In the genomic region with DNA sequence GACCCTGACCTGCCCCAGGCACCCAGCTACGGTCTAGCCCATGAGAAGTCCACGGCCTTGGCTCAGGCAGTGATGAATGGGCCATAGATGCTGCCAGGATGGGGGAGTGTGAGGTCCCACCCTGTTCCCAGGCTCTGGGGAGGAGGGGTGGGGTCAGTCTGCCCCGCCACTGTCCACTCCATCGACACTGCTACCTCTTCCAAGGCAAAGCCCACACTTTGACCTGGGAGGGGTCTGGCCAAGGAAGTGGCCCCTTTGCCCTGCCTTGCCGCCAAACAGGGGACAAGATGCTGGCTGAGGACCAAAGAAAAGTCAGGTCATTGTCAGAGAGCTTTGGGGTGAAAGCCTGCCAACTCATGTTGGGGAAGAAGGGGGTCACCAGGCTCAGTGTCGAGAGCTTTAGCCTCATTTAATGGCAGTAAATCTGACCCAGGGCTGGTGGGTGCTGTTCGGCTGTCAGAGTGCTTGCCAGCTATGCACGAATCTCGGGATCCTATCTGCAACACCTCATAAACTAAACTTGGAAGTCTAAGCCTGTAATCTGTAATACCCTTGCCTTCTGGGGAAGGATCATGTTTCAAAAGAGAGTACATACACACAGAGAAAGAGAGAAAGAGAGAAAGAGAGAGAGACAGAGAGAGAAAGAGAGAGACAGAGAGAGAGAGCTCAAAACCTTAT, we compare ENCODE assay signal across 11 mouse cellular contexts. TPM values are rescaled to one million over a fixed set of nuclear protein-coding genes. Genes with fewer than 3 reads are reported as not detected.
DNase-seq lines count a peak whose midpoint lies in the region; ATAC-seq lines count a peak whose summit lies in the region.
"Had no signal": no experiment of that assay in that cellular context is flagged by ENCODE, and none has a peak within 500 bp of the region (broad histone marks: within the 10 kb centered on the region; RNA-seq: fewer than 3 reads in every experiment).

No protein-coding gene starts in this region.

- H3K4me1 ChIP-seq in limb, embryonic 12.5 days (replicated peaks): peaks cover 61% of the 10 kb centered on the region
- H3K4me1 ChIP-seq in stomach, embryonic 14.5 days (ENCODE audit: control insufficient read depth, insufficient read depth, low read length): peaks cover 18% of the 10 kb centered on the region

- 0 out of 2 replicates have a peak, but pooled peaks cover 2% of the 10 kb centered on the region for H3K27me3 ChIP-seq in limb, embryonic 12.5 days
- no peaks in the 10 kb centered on the region for H3K27me3 ChIP-seq in stomach, embryonic 14.5 days (ENCODE audit: control insufficient read depth, insufficient read depth, low read length)
- H3K27me3 ChIP-seq: embryonic facial prominence, embryonic 12.5 days; Patski had no signal

- H3K9ac ChIP-seq in limb, embryonic 12.5 days (replicated peaks): no peak overlapping the region
- H3K9ac ChIP-seq in stomach, embryonic 14.5 days (replicated peaks; ENCODE audit: low read depth, low read length): no peak overlapping the region
- H3K9ac ChIP-seq: embryonic facial prominence, embryonic 12.5 days had no signal

- no peaks in the 10 kb centered on the region for H3K36me3 ChIP-seq in limb, embryonic 12.5 days
- no peaks in the 10 kb centered on the region for H3K36me3 ChIP-seq in stomach, embryonic 14.5 days (ENCODE audit: control insufficient read depth, insufficient read depth, low read length)
- H3K36me3 ChIP-seq: embryonic facial prominence, embryonic 12.5 days had no signal

- no peaks in the 10 kb centered on the region for H3K9me3 ChIP-seq in limb, embryonic 12.5 days
- no peaks in the 10 kb centered on the region for H3K9me3 ChIP-seq in stomach, embryonic 14.5 days (ENCODE audit: control insufficient read depth, low read depth, low read length)
- H3K9me3 ChIP-seq: embryonic facial prominence, embryonic 12.5 days had no signal

- peak overlapping the region; percentile 66; the same call in 1 of the 2 replicates for H3K27ac ChIP-seq in limb, embryonic 12.5 days
- H3K27ac ChIP-seq in stomach, embryonic 14.5 days (ENCODE audit: low read length): peak overlapping the region; percentile 21; the same call in 1 of the 2 replicates
- H3K27ac ChIP-seq: embryonic facial prominence, embryonic 12.5 days had no signal

- ATAC-seq in limb, embryonic 12.5 days (ENCODE audit: insufficient number of reproducible peaks, insufficient read depth, low FRiP score, low TSS enrichment, low read depth): no peak
- no peak for ATAC-seq in stomach, embryonic 14.5 days (ENCODE audit: insufficient number of reproducible peaks, insufficient read depth, low FRiP score, low read depth)
- ATAC-seq: midbrain, embryonic 16.5 days; Patski had no signal

- peak; percentile 40 for DNase-seq in adrenal gland, postnatal 10 days
- DNase-seq in adrenal gland, adult 18-20 months (ENCODE audit: low spot score in 2 of 2): no peak
- peak; percentile 36 for DNase-seq in kidney, adult 11 months
- no peak for DNase-seq in kidney, adult 9 months
- no peak for DNase-seq in layer of hippocampus, adult 18-20 months (ENCODE audit: low spot score in 2 of 2)
- no peak for DNase-seq in thymus, postnatal 36 days

- no peak overlapping the region for H3K4me3 ChIP-seq in limb, embryonic 12.5 days (replicated peaks)
- H3K4me3 ChIP-seq in stomach, embryonic 14.5 days (ENCODE audit: low read depth, low read length): no peak overlapping the region
- H3K4me3 ChIP-seq: embryonic facial prominence, embryonic 12.5 days had no signal

- peak overlapping the region; percentile 26 for H3K4me2 ChIP-seq in limb, embryonic 12.5 days
- H3K4me2 ChIP-seq in stomach, embryonic 14.5 days (replicated peaks; ENCODE audit: low read depth, low read length): no peak overlapping the region
- H3K4me2 ChIP-seq: embryonic facial prominence, embryonic 12.5 days had no signal

- 7% methylated on average over 9 of the region's 9 CpGs for WGBS in limb, embryonic 12.5 days
- 17% methylated on average over 9 of the region's 9 CpGs for WGBS in stomach, embryonic 14.5 days

RNA-seq across cellular contexts. Expression of a gene that starts 17.1 kb away (rescaled TPM):
- 10 to 100 TPM in 1 of 2 experiments, 1 to 10 TPM in 1; 9.7 to 11.7 TPM for total RNA-seq in adrenal gland, postnatal 10 days (2021)
- total RNA-seq in adrenal gland, adult 18-20 months (2021): 10 to 100 TPM; 18.1 to 39.3 TPM
- 3.2 and 4.4 TPM in 2 replicates for polyA plus RNA-seq in limb, embryonic 12.5 days (2016; fragmentation: Nextera tagmentation; extraction: Ambion mirVana)
- polyA plus RNA-seq in stomach, embryonic 14.5 days (2014; fragmentation: Nextera tagmentation; extraction: Ambion mirVana): 3.6 and 3.7 TPM in 2 replicates
- total RNA-seq in layer of hippocampus, adult 18-20 months (2021): 1 to 10 TPM; 4.6 to 4.8 TPM
- polyA plus RNA-seq: Patski had no signal

Comparison
In these comparisons a context has a peak if more than half of its experiments do, and no peak if none do; other contexts are left out.
1. DNase-seq: peak in adrenal gland, postnatal 10 days (single experiment) and kidney, adult 11 months (single experiment); none in adrenal gland, adult 18-20 months (0 of 2), kidney, adult 9 months (single experiment), layer of hippocampus, adult 18-20 months (0 of 2) and thymus, postnatal 36 days (0 of 2).